ENCODE assay signal across 12 mouse cellular contexts in the genomic region with DNA sequence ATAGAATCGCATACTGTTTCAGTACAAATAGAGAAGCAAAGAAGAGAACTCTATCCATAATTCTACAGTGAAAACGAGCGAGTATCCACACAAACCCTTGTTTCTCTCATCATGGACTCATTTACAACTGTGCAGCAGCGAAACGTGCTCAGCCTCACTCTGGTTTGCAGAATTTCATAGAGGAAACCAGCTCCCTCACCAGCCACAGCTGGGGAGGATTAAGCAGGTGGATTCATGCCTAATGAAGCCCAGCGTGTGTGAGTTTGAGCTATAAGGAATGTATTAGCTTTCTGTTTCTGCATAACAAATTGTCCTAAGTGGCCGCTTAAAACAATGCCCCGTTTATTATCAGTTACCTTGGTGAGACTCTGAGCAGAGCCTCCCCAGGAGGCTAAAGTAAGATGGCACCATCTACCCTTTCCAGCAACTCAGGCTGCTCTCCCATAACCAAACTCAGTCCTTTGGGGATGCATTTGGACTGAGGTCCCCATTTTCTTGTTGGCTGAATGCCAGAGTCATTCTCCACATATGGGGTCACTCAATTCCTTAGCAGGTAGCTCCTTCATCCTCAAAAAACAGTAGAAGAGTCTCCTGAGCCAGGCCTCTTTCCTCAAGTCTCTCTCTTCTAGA.
A peak's percentile ranks its signal among the peaks of the same experiment; 100 is the strongest.
DNase-seq lines count a peak whose midpoint lies in the region; ATAC-seq and TF ChIP-seq lines count a peak whose summit lies in the region.
"Had no signal": no experiment of that assay in that cellular context is flagged by ENCODE, and none has a peak within 500 bp of the region (broad histone marks: within the 10 kb centered on the region; RNA-seq: fewer than 3 reads in every experiment).

No protein-coding gene starts in this region.

- 0 out of 2 replicates have a peak overlapping the region, but pooled peaks have one; percentile 19 for H3K4me2 ChIP-seq in kidney, postnatal 0 days (ENCODE audit: low read length)
- peak overlapping the region; percentile 39 for H3K4me2 ChIP-seq in hindbrain, embryonic 12.5 days (replicated peaks)
- peak overlapping the region; percentile 7; the same call in 1 of the 2 replicates for H3K4me2 ChIP-seq in midbrain, embryonic 11.5 days

- no peak for ATAC-seq in kidney, postnatal 0 days (replicated peaks; ENCODE audit: low FRiP score, low read depth)
- 0 out of 2 replicates have a peak, but pooled peaks have one; percentile 32 for ATAC-seq in hindbrain, embryonic 12.5 days (ENCODE audit: low FRiP score)
- peak; percentile 57; the same call in 1 of the 2 replicates for ATAC-seq in midbrain, embryonic 11.5 days (ENCODE audit: low FRiP score)

- DNase-seq in kidney, postnatal 0 days (ENCODE audit: low spot score), result no peak
- no peak for DNase-seq in kidney, postnatal 25 days
- DNase-seq in midbrain, embryonic 11.5 days (ENCODE audit: low spot score, missing footprints), result peak; percentile 88
- peak; percentile 33 for DNase-seq in retina, postnatal 1 day
- no peak for DNase-seq in frontal cortex, adult 2 months (ENCODE audit: extremely low spot score in 1 of 2, low spot score in 1 of 2)
- DNase-seq in MN1 (ENCODE audit: low spot score), result no peak
- DNase-seq in ovary, postnatal 10 days (ENCODE audit: low spot score), result no peak
- DNase-seq: B cell, adult 2 months; left cerebral cortex, postnatal 4 days; right cerebral cortex, postnatal 4 days had no signal

- TF ChIP-seq CTCF in kidney, postnatal 0 days (IDR thresholded peaks at IDR 0.05; ENCODE audit: low read depth), result no peak

- no peaks in the 10 kb centered on the region; the same call in 1 of the 2 replicates for H3K4me1 ChIP-seq in kidney, postnatal 0 days (replicated peaks; ENCODE audit: insufficient read depth, low read length)
- peaks cover 22% of the 10 kb centered on the region for H3K4me1 ChIP-seq in hindbrain, embryonic 12.5 days
- peaks cover 16% of the 10 kb centered on the region for H3K4me1 ChIP-seq in midbrain, embryonic 11.5 days (ENCODE audit: control insufficient read depth, insufficient read depth, low read length)

- no peaks in the 10 kb centered on the region for H3K36me3 ChIP-seq in kidney, postnatal 0 days (ENCODE audit: insufficient read depth, low read length)
- no peaks in the 10 kb centered on the region for H3K36me3 ChIP-seq in hindbrain, embryonic 12.5 days
- H3K36me3 ChIP-seq in midbrain, embryonic 11.5 days (ENCODE audit: control insufficient read depth, insufficient read depth, low read length), result no peaks in the 10 kb centered on the region

- H3K9me3 ChIP-seq in kidney, postnatal 0 days (replicated peaks; ENCODE audit: low read length), result no peaks in the 10 kb centered on the region
- H3K9me3 ChIP-seq in hindbrain, embryonic 12.5 days (replicated peaks), result no peaks in the 10 kb centered on the region
- no peaks in the 10 kb centered on the region for H3K9me3 ChIP-seq in midbrain, embryonic 11.5 days (ENCODE audit: control insufficient read depth, low read length)

- no peaks in the 10 kb centered on the region for H3K27me3 ChIP-seq in kidney, postnatal 0 days (ENCODE audit: insufficient read depth, low read length)
- peaks cover 6% of the 10 kb centered on the region; the same call in 1 of the 2 replicates for H3K27me3 ChIP-seq in hindbrain, embryonic 12.5 days
- H3K27me3 ChIP-seq in midbrain, embryonic 11.5 days (ENCODE audit: control insufficient read depth, insufficient read depth, low read length), result 0 out of 2 replicates have a peak, but pooled peaks cover 2% of the 10 kb centered on the region

- H3K4me3 ChIP-seq in kidney, postnatal 0 days (replicated peaks; ENCODE audit: low read depth, low read length), result no peak overlapping the region
- no peak overlapping the region for H3K4me3 ChIP-seq in hindbrain, embryonic 12.5 days
- H3K4me3 ChIP-seq in midbrain, embryonic 11.5 days (ENCODE audit: low read depth, low read length), result no peak overlapping the region

- 0 out of 2 replicates have a peak overlapping the region, but pooled peaks have one; percentile 54 for H3K27ac ChIP-seq in kidney, postnatal 0 days
- peak overlapping the region; percentile 24; the same call in 1 of the 2 replicates for H3K27ac ChIP-seq in hindbrain, embryonic 12.5 days
- no peak overlapping the region for H3K27ac ChIP-seq in midbrain, embryonic 11.5 days (ENCODE audit: low read depth, low read length)
- H3K27ac ChIP-seq: stomach, postnatal 0 days had no signal

- WGBS in kidney, postnatal 0 days, result 28% methylated on average over 8 of the region's 8 CpGs
- WGBS in hindbrain, embryonic 12.5 days, result 11% methylated on average over 8 of the region's 8 CpGs
- WGBS in midbrain, embryonic 11.5 days, result 9% methylated on average over 8 of the region's 8 CpGs

- no peak overlapping the region for H3K9ac ChIP-seq in kidney, postnatal 0 days (ENCODE audit: low read depth, low read length)
- H3K9ac ChIP-seq in hindbrain, embryonic 12.5 days, result no peak overlapping the region
- H3K9ac ChIP-seq in midbrain, embryonic 11.5 days (ENCODE audit: low read length), result no peak overlapping the region; the same call in 1 of the 2 replicates

Comparison
In these comparisons a context has a peak if more than half of its experiments do, and no peak if none do; other contexts are left out.
1. DNase-seq: peak in midbrain, embryonic 11.5 days (single experiment) and retina, postnatal 1 day (single experiment); none in kidney, postnatal 0 days (single experiment), kidney, postnatal 25 days (0 of 2), frontal cortex, adult 2 months (0 of 2), MN1 (single experiment) and ovary, postnatal 10 days (single experiment).
2. Peak in every context shown above with its lines, with median percentiles within 50 percentile points of each other: H3K4me2 ChIP-seq.